Mouse (Mus musculus): ENCODE data around the gene Zfp992. TPM values are rescaled to one million over a fixed set of nuclear protein-coding genes. Genes with fewer than 3 reads are reported as not detected.
"Not testable (repeated sequence)": the region's sequence is repeated elsewhere in the genome, so short reads cannot be mapped to it uniquely, and the experiment has no call there.

Gene Zfp992
- polyA plus RNA-seq, 2 experiments, result 2.1 to 2.9 TPM

- H3K27me3 ChIP-seq (ENCODE audit: control insufficient read depth, insufficient read depth, low read length), result no peaks in the 10 kb centered on the region
- peaks cover 8% of the 10 kb centered on the region for H3K9me3 ChIP-seq (ENCODE audit: control insufficient read depth, low read length)
- no peak overlapping the region for H3K4me2 ChIP-seq (ENCODE audit: low read depth)
- no peaks in the 10 kb centered on the region for H3K36me3 ChIP-seq (replicated peaks; ENCODE audit: control insufficient read depth, insufficient read depth, low read depth)
- ATAC-seq (ENCODE audit: insufficient read depth) (no peak), DNase-seq (ENCODE audit: low read depth in 3 of 3, low spot score in 3 of 3) (no peak)
- no peaks in the 10 kb centered on the region for H3K4me1 ChIP-seq (replicated peaks; ENCODE audit: control insufficient read depth in 2 of 2, insufficient read depth in 2 of 2, low read length in 1 of 2)
- no peak overlapping the region for H3K9ac ChIP-seq (replicated peaks)
- no peak for TF ChIP-seq CTCF (IDR thresholded peaks at IDR 0.05; ENCODE audit: low read depth)
- no peak for TF ChIP-seq EP300 (IDR thresholded peaks at IDR 0.05; ENCODE audit: low read depth)
- no peak overlapping the region for H3K4me3 ChIP-seq (ENCODE audit: insufficient read depth in 1 of 2, low read depth in 2 of 2, low read length in 2 of 2)
- H3K27ac ChIP-seq, result no peak overlapping the region
Observed at GRCm38 (mm10) chr4:146492439-146492838, 43.6 kb downstream of the Zfp992 start.

- H3K27ac ChIP-seq, result no peak overlapping the region
- no peak overlapping the region for H3K4me2 ChIP-seq (ENCODE audit: low read depth)
- DNase-seq (ENCODE audit: low read depth in 3 of 3, low spot score in 3 of 3) (no peak), ATAC-seq (ENCODE audit: insufficient read depth) (no peak)
- 32% methylated on average over 1 of the region's 1 CpGs for WGBS (ENCODE audit: insufficient replicate concordance)
- H3K4me1 ChIP-seq (replicated peaks; ENCODE audit: control insufficient read depth in 2 of 2, insufficient read depth in 2 of 2, low read length in 1 of 2), result no peaks in the 10 kb centered on the region
- H3K27me3 ChIP-seq (ENCODE audit: control insufficient read depth, insufficient read depth, low read length), result no peaks in the 10 kb centered on the region
- peaks cover 8% of the 10 kb centered on the region for H3K9me3 ChIP-seq (ENCODE audit: control insufficient read depth, low read length)
- H3K9ac ChIP-seq (replicated peaks), result no peak overlapping the region
- no peaks in the 10 kb centered on the region for H3K36me3 ChIP-seq (replicated peaks; ENCODE audit: control insufficient read depth, insufficient read depth, low read depth)
- H3K4me3 ChIP-seq (ENCODE audit: insufficient read depth in 1 of 2, low read depth in 2 of 2, low read length in 2 of 2), result no peak overlapping the region
- TF ChIP-seq CTCF (IDR thresholded peaks at IDR 0.05; ENCODE audit: low read depth) (no peak), EP300 (IDR thresholded peaks at IDR 0.05; ENCODE audit: low read depth) (no peak)
Observed at GRCm38 (mm10) chr4:146492851-146493250, 44.0 kb downstream of the Zfp992 start.

GRCm38 (mm10) chr4:146493319-146493907 is 44.6 kb downstream of the Zfp992 start:
- not testable (repeated sequence) for DNase-seq (ENCODE audit: low read depth in 3 of 3, low spot score in 3 of 3); H3K36me3 ChIP-seq (replicated peaks; ENCODE audit: control insufficient read depth, insufficient read depth, low read depth); H3K4me2 ChIP-seq (ENCODE audit: low read depth); H3K9ac ChIP-seq (replicated peaks); H3K27me3 ChIP-seq (ENCODE audit: control insufficient read depth, insufficient read depth, low read length); H3K4me3 ChIP-seq (ENCODE audit: insufficient read depth in 1 of 2, low read depth in 2 of 2, low read length in 2 of 2); H3K27ac ChIP-seq; H3K4me1 ChIP-seq (replicated peaks; ENCODE audit: control insufficient read depth in 2 of 2, insufficient read depth in 2 of 2, low read length in 1 of 2)
- WGBS (ENCODE audit: insufficient replicate concordance), result 65% methylated on average over 6 of the region's 6 CpGs
- peaks cover 10% of the 10 kb centered on the region for H3K9me3 ChIP-seq (ENCODE audit: control insufficient read depth, low read length)
- 0 out of 2 replicates have a peak, but pooled peaks have one; percentile 8 for ATAC-seq (ENCODE audit: insufficient read depth)

- no peak for TF ChIP-seq EP300 (IDR thresholded peaks at IDR 0.05; ENCODE audit: low read depth)
- no peak for TF ChIP-seq CTCF (IDR thresholded peaks at IDR 0.05; ENCODE audit: low read depth)
- peaks cover 15% of the 10 kb centered on the region for H3K9me3 ChIP-seq (ENCODE audit: control insufficient read depth, low read length)
Observed at GRCm38 (mm10) chr4:146494980-146495379, 46.2 kb downstream of the Zfp992 start.

GRCm38 (mm10) chr4:146497695-146498275 is 49.0 kb downstream of the Zfp992 start:
- H3K27me3 ChIP-seq (ENCODE audit: control insufficient read depth, insufficient read depth, low read length); H3K4me1 ChIP-seq (replicated peaks; ENCODE audit: control insufficient read depth in 2 of 2, insufficient read depth in 2 of 2, low read length in 1 of 2); H3K36me3 ChIP-seq (replicated peaks; ENCODE audit: control insufficient read depth, insufficient read depth, low read depth); H3K27ac ChIP-seq; DNase-seq (ENCODE audit: low read depth in 3 of 3, low spot score in 3 of 3); H3K9ac ChIP-seq (replicated peaks); H3K4me3 ChIP-seq (ENCODE audit: insufficient read depth in 1 of 2, low read depth in 2 of 2, low read length in 2 of 2); ATAC-seq (ENCODE audit: insufficient read depth); H3K4me2 ChIP-seq (ENCODE audit: low read depth): not testable (repeated sequence)
- H3K9me3 ChIP-seq (ENCODE audit: control insufficient read depth, low read length), result peaks cover 15% of the 10 kb centered on the region
- 52% methylated on average over 9 of the region's 9 CpGs for WGBS (ENCODE audit: insufficient replicate concordance)

More at GRCm38 (mm10) chr4:146494980-146495379, 46.2 kb downstream of the Zfp992 start:
- ATAC-seq (ENCODE audit: insufficient read depth) (no peak), DNase-seq (ENCODE audit: low read depth in 3 of 3, low spot score in 3 of 3) (no peak)
- Histone ChIP-seq H3K27ac (no peak overlapping the region), H3K4me2 (ENCODE audit: low read depth) (no peak overlapping the region), H3K36me3 (replicated peaks; ENCODE audit: control insufficient read depth, insufficient read depth, low read depth) (no peaks in the 10 kb centered on the region), H3K4me1 (replicated peaks; ENCODE audit: control insufficient read depth in 2 of 2, insufficient read depth in 2 of 2, low read length in 1 of 2) (no peaks in the 10 kb centered on the region), H3K9ac (replicated peaks) (no peak overlapping the region), H3K27me3 (ENCODE audit: control insufficient read depth, insufficient read depth, low read length) (no peaks in the 10 kb centered on the region), H3K4me3 (ENCODE audit: insufficient read depth in 1 of 2, low read depth in 2 of 2, low read length in 2 of 2) (no peak overlapping the region)
- WGBS (ENCODE audit: insufficient replicate concordance), result 48% methylated on average over 4 of the region's 4 CpGs

- H3K4me2 ChIP-seq (ENCODE audit: low read depth); DNase-seq (ENCODE audit: low read depth in 3 of 3, low spot score in 3 of 3); H3K9me3 ChIP-seq (ENCODE audit: control insufficient read depth, low read length); H3K27me3 ChIP-seq (ENCODE audit: control insufficient read depth, insufficient read depth, low read length); H3K27ac ChIP-seq; H3K9ac ChIP-seq (replicated peaks); H3K4me1 ChIP-seq (replicated peaks; ENCODE audit: control insufficient read depth in 2 of 2, insufficient read depth in 2 of 2, low read length in 1 of 2); H3K36me3 ChIP-seq (replicated peaks; ENCODE audit: control insufficient read depth, insufficient read depth, low read depth); ATAC-seq (ENCODE audit: insufficient read depth); H3K4me3 ChIP-seq (ENCODE audit: insufficient read depth in 1 of 2, low read depth in 2 of 2, low read length in 2 of 2): not testable (repeated sequence)
- WGBS (ENCODE audit: insufficient replicate concordance), result 60% methylated on average over 4 of the region's 4 CpGs
Observed at GRCm38 (mm10) chr4:146501727-146502126, 52.9 kb downstream of the Zfp992 start, which contains the start of gene Zfp981. Gene Zfp981, plus strand, starts transcription at chr4:146502027.

- H3K36me3 ChIP-seq (replicated peaks; ENCODE audit: control insufficient read depth, insufficient read depth, low read depth); DNase-seq (ENCODE audit: low read depth in 3 of 3, low spot score in 3 of 3); H3K27ac ChIP-seq; H3K9me3 ChIP-seq (ENCODE audit: control insufficient read depth, low read length); H3K9ac ChIP-seq (replicated peaks); H3K4me3 ChIP-seq (ENCODE audit: insufficient read depth in 1 of 2, low read depth in 2 of 2, low read length in 2 of 2); H3K27me3 ChIP-seq (ENCODE audit: control insufficient read depth, insufficient read depth, low read length); ATAC-seq (ENCODE audit: insufficient read depth); H3K4me1 ChIP-seq (replicated peaks; ENCODE audit: control insufficient read depth in 2 of 2, insufficient read depth in 2 of 2, low read length in 1 of 2); H3K4me2 ChIP-seq (ENCODE audit: low read depth): not testable (repeated sequence)
- 80% methylated on average over 18 of the region's 24 CpGs for WGBS (ENCODE audit: insufficient replicate concordance)
Observed at GRCm38 (mm10) chr4:146509029-146509428, 60.2 kb downstream of the Zfp992 start.

GRCm38 (mm10) chr4:146511871-146512270 is 63.0 kb downstream of the Zfp992 start:
- not testable (repeated sequence) for H3K4me3 ChIP-seq (ENCODE audit: insufficient read depth in 1 of 2, low read depth in 2 of 2, low read length in 2 of 2); H3K36me3 ChIP-seq (replicated peaks; ENCODE audit: control insufficient read depth, insufficient read depth, low read depth); H3K27ac ChIP-seq; H3K9ac ChIP-seq (replicated peaks); ATAC-seq (ENCODE audit: insufficient read depth); H3K4me2 ChIP-seq (ENCODE audit: low read depth); DNase-seq (ENCODE audit: low read depth in 3 of 3, low spot score in 3 of 3); H3K27me3 ChIP-seq (ENCODE audit: control insufficient read depth, insufficient read depth, low read length); H3K4me1 ChIP-seq (replicated peaks; ENCODE audit: control insufficient read depth in 2 of 2, insufficient read depth in 2 of 2, low read length in 1 of 2); H3K9me3 ChIP-seq (ENCODE audit: control insufficient read depth, low read length)

Data from liver, embryonic 14.5 days (tissue).